Mouse (Mus musculus): ENCODE data around the gene Tipin. TPM values are rescaled to one million over a fixed set of nuclear protein-coding genes. Genes with fewer than 3 reads are reported as not detected.

The Tipin gene
- polyA plus RNA-seq, 1 experiment, result 33.1 TPM

GRCm38 (mm10) chr9:64340351-64341253 is 59.2 kb downstream of the Tipin start:
- Histone ChIP-seq H3K79me2 (ENCODE audit: control insufficient read depth, insufficient read depth) (peaks cover 5% of the 10 kb centered on the region), H3K27me3 (ENCODE audit: control insufficient read depth, insufficient read depth, insufficient read length) (no peaks in the 10 kb centered on the region), H3ac (ENCODE audit: control insufficient read depth, insufficient read length) (peak overlapping the region; percentile 57), H3K4me3 (peak overlapping the region; percentile 51), H3K36me3 (ENCODE audit: control insufficient read depth, insufficient read depth) (no peaks in the 10 kb centered on the region), H3K4me2 (ENCODE audit: low read depth) (peak overlapping the region; percentile 86)
- TF ChIP-seq REST (IDR thresholded peaks at IDR 0.05; ENCODE audit: insufficient read depth, insufficient read length) (no peak), MAX (IDR thresholded peaks at IDR 0.05; ENCODE audit: low read depth) (no peak), POLR2A (IDR thresholded peaks at IDR 0.05; ENCODE audit: insufficient read length, low read depth) (peak; percentile 61), USF1 (IDR thresholded peaks at IDR 0.05; ENCODE audit: low read depth) (no peak), SRF (IDR thresholded peaks at IDR 0.05; ENCODE audit: control insufficient read depth, insufficient read length, low read depth) (no peak), MYOD1 (IDR thresholded peaks at IDR 0.05; ENCODE audit: control insufficient read depth in 1 of 3, insufficient read length in 2 of 3, low read depth in 2 of 3) (no peak), MYOG (IDR thresholded peaks at IDR 0.05; ENCODE audit: control insufficient read depth in 1 of 3, insufficient read depth in 1 of 3, insufficient read length in 2 of 3, low read depth in 2 of 3) (peak in 1 of 3 experiments; percentile 17), TCF12 (IDR thresholded peaks at IDR 0.05; ENCODE audit: insufficient read depth, poor library complexity, severe bottlenecking) (no peak)

GRCm38 (mm10) chr9:64341254-64341566 is 59.8 kb downstream of the Tipin start, which contains the start of gene Dis3l:
Gene Dis3l (minus strand): TSS chr9:64341288.
- Histone ChIP-seq H3K4me3 (peak within 1 kb of the TSS; percentile 51), H3ac (ENCODE audit: control insufficient read depth, insufficient read length) (peak within 1 kb of the TSS; percentile 57), H3K27me3 (ENCODE audit: control insufficient read depth, insufficient read depth, insufficient read length) (no peaks in the 10 kb centered on the region), H3K36me3 (ENCODE audit: control insufficient read depth, insufficient read depth) (no peaks in the 10 kb centered on the region), H3K4me2 (ENCODE audit: low read depth) (peak within 1 kb of the TSS; percentile 86), H3K79me2 (ENCODE audit: control insufficient read depth, insufficient read depth) (peaks cover 5% of the 10 kb centered on the region)
- TF ChIP-seq MYOD1 (IDR thresholded peaks at IDR 0.05; ENCODE audit: control insufficient read depth in 1 of 3, insufficient read length in 2 of 3, low read depth in 2 of 3) (no peak), MAX (IDR thresholded peaks at IDR 0.05; ENCODE audit: low read depth) (no peak), POLR2A (IDR thresholded peaks at IDR 0.05; ENCODE audit: insufficient read length, low read depth) (no peak), POLR2AphosphoS2 (IDR thresholded peaks at IDR 0.05; ENCODE audit: insufficient read length, low read depth) (no peak), MYOG (IDR thresholded peaks at IDR 0.05; ENCODE audit: control insufficient read depth in 1 of 3, insufficient read depth in 1 of 3, insufficient read length in 2 of 3, low read depth in 2 of 3) (no peak), TCF12 (IDR thresholded peaks at IDR 0.05; ENCODE audit: insufficient read depth, poor library complexity, severe bottlenecking) (no peak), USF1 (IDR thresholded peaks at IDR 0.05; ENCODE audit: low read depth) (no peak), CEBPB (IDR thresholded peaks at IDR 0.05; ENCODE audit: insufficient read depth, poor library complexity, severe bottlenecking) (no peak), E2F4 (IDR thresholded peaks at IDR 0.05; ENCODE audit: insufficient read depth) (no peak), TCF3 (IDR thresholded peaks at IDR 0.05; ENCODE audit: insufficient read length, low read depth) (no peak), REST (IDR thresholded peaks at IDR 0.05; ENCODE audit: insufficient read depth, insufficient read length) (no peak), SRF (IDR thresholded peaks at IDR 0.05; ENCODE audit: control insufficient read depth, insufficient read length, low read depth) (no peak)

GRCm38 (mm10) chr9:64341671-64342070 is 60.3 kb downstream of the Tipin start:
- Histone ChIP-seq H3K4me3 (peak overlapping the region; percentile 51), H3ac (ENCODE audit: control insufficient read depth, insufficient read length) (peak overlapping the region; percentile 57), H3K4me2 (ENCODE audit: low read depth) (peak overlapping the region; percentile 79), H3K36me3 (ENCODE audit: control insufficient read depth, insufficient read depth) (no peaks in the 10 kb centered on the region), H3K27me3 (ENCODE audit: control insufficient read depth, insufficient read depth, insufficient read length) (no peaks in the 10 kb centered on the region), H3K79me2 (ENCODE audit: control insufficient read depth, insufficient read depth) (peaks cover 5% of the 10 kb centered on the region)
- TF ChIP-seq MYOG (IDR thresholded peaks at IDR 0.05; ENCODE audit: control insufficient read depth in 1 of 3, insufficient read depth in 1 of 3, insufficient read length in 2 of 3, low read depth in 2 of 3) (no peak), MAX (IDR thresholded peaks at IDR 0.05; ENCODE audit: low read depth) (no peak), TCF3 (IDR thresholded peaks at IDR 0.05; ENCODE audit: insufficient read length, low read depth) (no peak), POLR2A (IDR thresholded peaks at IDR 0.05; ENCODE audit: insufficient read length, low read depth) (no peak), E2F4 (IDR thresholded peaks at IDR 0.05; ENCODE audit: insufficient read depth) (no peak), TCF12 (IDR thresholded peaks at IDR 0.05; ENCODE audit: insufficient read depth, poor library complexity, severe bottlenecking) (no peak), SRF (IDR thresholded peaks at IDR 0.05; ENCODE audit: control insufficient read depth, insufficient read length, low read depth) (no peak), MYOD1 (IDR thresholded peaks at IDR 0.05; ENCODE audit: control insufficient read depth in 1 of 3, insufficient read length in 2 of 3, low read depth in 2 of 3) (no peak), USF1 (IDR thresholded peaks at IDR 0.05; ENCODE audit: low read depth) (no peak), REST (IDR thresholded peaks at IDR 0.05; ENCODE audit: insufficient read depth, insufficient read length) (no peak), POLR2AphosphoS2 (IDR thresholded peaks at IDR 0.05; ENCODE audit: insufficient read length, low read depth) (no peak), CEBPB (IDR thresholded peaks at IDR 0.05; ENCODE audit: insufficient read depth, poor library complexity, severe bottlenecking) (no peak)

GRCm38 (mm10) chr9:64343656-64344055 is 62.3 kb downstream of the Tipin start:
- Histone ChIP-seq H3K4me2 (ENCODE audit: low read depth) (no peak overlapping the region), H3K79me2 (ENCODE audit: control insufficient read depth, insufficient read depth) (peaks cover 5% of the 10 kb centered on the region), H3K4me3 (no peak overlapping the region), H3K27me3 (ENCODE audit: control insufficient read depth, insufficient read depth, insufficient read length) (peaks cover 4% of the 10 kb centered on the region), H3K36me3 (ENCODE audit: control insufficient read depth, insufficient read depth) (no peaks in the 10 kb centered on the region), H3ac (ENCODE audit: control insufficient read depth, insufficient read length) (no peak overlapping the region)
- TF ChIP-seq USF1 (IDR thresholded peaks at IDR 0.05; ENCODE audit: low read depth) (peak; percentile 34), MAX (IDR thresholded peaks at IDR 0.05; ENCODE audit: low read depth) (no peak)

- peaks cover 8% of the 10 kb centered on the region for H3K27me3 ChIP-seq (ENCODE audit: control insufficient read depth, insufficient read depth, insufficient read length)
- no peak for TF ChIP-seq MAX (IDR thresholded peaks at IDR 0.05; ENCODE audit: low read depth)
- H3K79me2 ChIP-seq (ENCODE audit: control insufficient read depth, insufficient read depth), result no peaks in the 10 kb centered on the region
- H3ac ChIP-seq (ENCODE audit: control insufficient read depth, insufficient read length), result no peak overlapping the region
- no peak overlapping the region for H3K4me3 ChIP-seq
- no peak overlapping the region for H3K4me2 ChIP-seq (ENCODE audit: low read depth)
- H3K36me3 ChIP-seq (ENCODE audit: control insufficient read depth, insufficient read depth), result no peaks in the 10 kb centered on the region
These were observed 64.5 kb downstream of the Tipin start for GRCm38 (mm10) chr9:64345931-64346330.
